Mouse (Mus musculus) bone marrow macrophage, adult 2 months (primary cell): ENCODE measurements around the gene Maneal.

Experiments used
- CTCF ChIP-seq: IDR thresholded peaks from 2 replicates; pipeline ENCODE4 v1.5.1; 2012; ENCODE audit warnings: low read depth, mild to moderate bottlenecking, low read length, moderate library complexity
- POLR2A ChIP-seq: IDR thresholded peaks from 2 replicates; pipeline ENCODE4 v1.6.1; 2012; ENCODE audit warnings: mild to moderate bottlenecking, low read depth, low read length, borderline replicate concordance

DNA sequence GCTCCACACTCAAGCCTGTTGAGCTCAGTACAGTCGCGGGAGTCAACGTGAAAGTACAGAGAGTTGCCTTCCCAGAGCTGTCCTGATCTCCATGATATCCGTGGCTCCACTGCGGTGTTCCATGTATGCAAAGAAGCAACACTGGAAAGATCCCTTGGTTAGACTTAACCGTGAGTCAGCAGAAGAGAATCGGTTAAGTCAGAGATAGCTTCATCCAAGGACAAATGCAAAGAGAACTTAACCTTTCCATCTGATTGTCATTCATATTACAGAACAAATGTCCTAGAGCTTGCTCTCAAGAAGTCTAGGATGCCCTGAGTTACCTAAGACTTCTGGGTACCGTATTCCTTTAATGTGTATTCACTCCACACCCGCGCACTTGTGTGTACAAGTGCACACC, 29.2 kb downstream of the Maneal start:
- TF ChIP-seq CTCF: no peak
- TF ChIP-seq POLR2A: no peak
